Mouse (Mus musculus) heart, postnatal 0 days (tissue): ENCODE measurements at regions not wholly inside any gene's neighbourhood (a gene's known extent, or its start where the extent isn't known, plus 50 kb on each side); places are given as distances from the start of the nearest gene placed in this dataset.

ENCODE experiments used
- CTCF ChIP-seq: IDR thresholded peaks from 2 replicates; pipeline ENCODE4 v1.5.1; 2016; ENCODE audit warnings: antibody characterized with exemption, control low read depth, low read depth
- EP300 ChIP-seq: IDR thresholded peaks from 2 replicates; pipeline ENCODE4 v1.6.1; 2016; ENCODE audit warnings: antibody characterized with exemption, low read depth

DNA sequence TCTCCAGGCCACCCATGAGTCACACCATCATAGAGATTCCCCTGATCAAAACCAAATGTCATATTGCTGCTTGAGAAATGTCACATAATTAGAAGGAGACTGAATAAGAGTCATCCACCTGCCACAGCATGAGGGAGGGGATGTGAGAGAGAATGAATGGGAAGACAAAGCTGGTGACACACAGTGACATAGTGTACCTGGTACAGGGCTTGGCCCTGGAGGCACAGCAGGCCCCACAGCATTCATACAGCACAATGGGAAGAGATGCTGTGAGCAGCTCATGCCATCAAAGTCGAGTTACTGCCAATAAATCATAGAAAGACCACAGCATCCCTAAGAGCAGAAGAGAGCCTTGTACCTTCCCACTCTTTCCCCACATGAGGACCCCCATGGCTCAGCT lies 327.8 kb downstream of the Pax3 start:
- no peak for TF ChIP-seq CTCF
- no peak for TF ChIP-seq EP300
